Mouse (Mus musculus): ENCODE results near the gene Cma2.
"Not testable (repeated sequence)": the region's sequence is repeated elsewhere in the genome, so short reads cannot be mapped to it uniquely, and the experiment has no call there.

Cma2 gene

GRCm38 (mm10) chr14:55950346-55951030 is at the start of gene Cma2:
TSS of gene Cma2 (plus strand) at chr14:55950980.
- DNase-seq: no peak

GRCm38 (mm10) chr14:55905518-55905917 is 45.3 kb upstream of the Cma2 start:
- DNase-seq: no peak

- DNase-seq: no peak
Observed at GRCm38 (mm10) chr14:55913406-55913805, 37.4 kb upstream of the Cma2 start.

GRCm38 (mm10) chr14:55918240-55919082 is 32.3 kb upstream of the Cma2 start:
- DNase-seq: peak; percentile 87

GRCm38 (mm10) chr14:55922475-55923232 is 28.1 kb upstream of the Cma2 start:
- no peak for DNase-seq

GRCm38 (mm10) chr14:55926847-55927246 is 23.9 kb upstream of the Cma2 start:
- DNase-seq: no peak

GRCm38 (mm10) chr14:55929263-55929997 is 21.4 kb upstream of the Cma2 start:
- no peak for DNase-seq

- DNase-seq: peak; percentile 76
Observed at GRCm38 (mm10) chr14:55933586-55933985, 17.2 kb upstream of the Cma2 start.

- DNase-seq: no peak
Observed at GRCm38 (mm10) chr14:55940070-55940800, 10.5 kb upstream of the Cma2 start.

- no peak for DNase-seq
Observed at GRCm38 (mm10) chr14:55943601-55944000, 7.2 kb upstream of the Cma2 start.

GRCm38 (mm10) chr14:55944575-55944974 is 6.2 kb upstream of the Cma2 start, which contains the start of gene Cma1:
TSS of gene Cma1 (minus strand) at chr14:55944675.
- no peak for DNase-seq

- no peak for DNase-seq
Observed at GRCm38 (mm10) chr14:55946269-55946969, 4.4 kb upstream of the Cma2 start.

- no peak for DNase-seq
Observed at GRCm38 (mm10) chr14:55963263-55963662, 12.5 kb downstream of the Cma2 start.

GRCm38 (mm10) chr14:55963900-55964299 is 13.1 kb downstream of the Cma2 start:
- DNase-seq: not testable (repeated sequence)

- DNase-seq: not testable (repeated sequence)
Observed at GRCm38 (mm10) chr14:55987464-55987863, 36.7 kb downstream of the Cma2 start.

- no peak for DNase-seq
Observed at GRCm38 (mm10) chr14:56013147-56013546, 62.4 kb downstream of the Cma2 start.

GRCm38 (mm10) chr14:56013924-56014323 is 63.1 kb downstream of the Cma2 start:
- no peak for DNase-seq

- not testable (repeated sequence) for DNase-seq
Observed at GRCm38 (mm10) chr14:56017671-56018070, 66.9 kb downstream of the Cma2 start, which contains the start of gene Mcpt1. TSS of gene Mcpt1 (plus strand) at chr14:56017971.

- no peak for DNase-seq
Observed at GRCm38 (mm10) chr14:56019446-56019845, 68.7 kb downstream of the Cma2 start.

GRCm38 (mm10) chr14:56021305-56021704 is 70.5 kb downstream of the Cma2 start:
- not testable (repeated sequence) for DNase-seq
